Mouse (Mus musculus) kidney, embryonic 16.5 days (tissue): ENCODE measurements at regions not wholly inside any gene's neighbourhood (a gene's known extent, or its start where the extent isn't known, plus 50 kb on each side); places are given as distances from the start of the nearest gene placed in this dataset.

Source experiments
- ATAC-seq: fragments of 200-750 bp; cut with Nextera tagmentation; 2 replicates; pipeline ENCODE4 v1.8.0; 2017; ENCODE audit warnings: moderate TSS enrichment; ENCODE audit not compliant: low FRiP score, low TSS enrichment
- H3K27ac ChIP-seq: fragments of 300-500 bp; sonication (generic); 2 replicates; pipeline ENCODE4 v1.5.1; 2014; ENCODE audit warnings: low read length
- H3K27me3 ChIP-seq: fragments of 300-500 bp; sonication (generic); 2 replicates; pipeline ENCODE4 v1.6.1; 2014; ENCODE audit warnings: low read length, control low read depth, mixed read lengths; ENCODE audit not compliant: insufficient read depth
- H3K36me3 ChIP-seq: fragments of 300-500 bp; sonication (generic); 2 replicates; pipeline ENCODE4 v1.6.1; 2014; ENCODE audit warnings: low read length, control low read depth, mixed read lengths; ENCODE audit not compliant: insufficient read depth
- H3K4me1 ChIP-seq: fragments of 300-500 bp; sonication (generic); 2 replicates; pipeline ENCODE4 v1.6.1; 2014; ENCODE audit warnings: low read length, control low read depth, mixed read lengths; ENCODE audit not compliant: insufficient read depth
- H3K4me2 ChIP-seq: fragments of 300-500 bp; sonication (generic); replicated peaks from 2 replicates; pipeline ENCODE4 v1.6.1; 2014; ENCODE audit warnings: low read depth, low read length
- H3K4me3 ChIP-seq: fragments of 300-500 bp; sonication (generic); 2 replicates; pipeline ENCODE4 v1.5.1; 2014; ENCODE audit warnings: mild to moderate bottlenecking, low read length
- H3K9ac ChIP-seq: fragments of 300-500 bp; sonication (generic); replicated peaks from 2 replicates; pipeline ENCODE4 v1.6.1; 2014; ENCODE audit warnings: low read length
- H3K9me3 ChIP-seq: fragments of 300-500 bp; sonication (generic); 2 replicates; pipeline ENCODE4 v1.6.1; 2016; ENCODE audit warnings: low read length, control low read depth
- WGBS: fragments of 180-500 bp; shearing (Covaris S2); extraction: QIAGEN DNeasy Blood & Tissue Kit; methylation state at CpG from one replicate; pipeline ENCODE4 v1.1.7; 2014; 5-methylcytosine and 5-hydroxymethylcytosine counted together

GRCm38 (mm10) chr4:31823574-31824348 lies 140.1 kb upstream of the Map3k7 start:
- Histone ChIP-seq H3K4me2 (peak overlapping the region; percentile 74), H3K9me3 (no peaks in the 10 kb centered on the region), H3K4me3 (peak overlapping the region; percentile 43), H3K4me1 (peaks cover 38% of the 10 kb centered on the region), H3K9ac (peak overlapping the region; percentile 67), H3K27ac (peak overlapping the region; percentile 95), H3K36me3 (no peaks in the 10 kb centered on the region), H3K27me3 (no peaks in the 10 kb centered on the region)
- ATAC-seq, result peak; percentile 83
- 9% methylated on average over 19 of the region's 19 CpGs for WGBS

GRCm38 (mm10) chr4:31824518-31825437 lies 139.1 kb upstream of the Map3k7 start:
- Histone ChIP-seq H3K4me3 (peak overlapping the region; percentile 43), H3K9ac (peak overlapping the region; percentile 67)
- peak; percentile 19; the same call in 1 of the 2 replicates for ATAC-seq

DNA sequence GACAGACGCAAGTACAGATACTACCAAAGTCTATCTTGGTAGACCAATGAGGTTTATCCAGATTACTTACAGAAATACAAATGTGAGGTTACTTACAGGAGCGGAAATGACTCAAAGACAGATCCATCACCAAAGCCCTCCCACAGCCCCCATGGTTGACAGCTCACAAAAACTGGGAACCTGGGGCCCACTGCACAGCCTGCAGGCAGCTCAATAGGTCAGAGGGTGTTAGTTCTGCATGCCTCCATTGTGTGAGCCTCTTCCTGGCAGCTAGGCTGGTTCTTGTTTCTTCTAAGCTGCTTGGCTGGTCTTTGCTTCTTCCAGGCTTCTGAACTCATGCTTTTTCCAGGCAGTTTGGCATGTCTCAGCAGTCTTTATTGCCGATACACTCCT lies 138.5 kb upstream of the Map3k7 start:
- Histone ChIP-seq H3K27ac (peak overlapping the region; percentile 95), H3K9ac (no peak overlapping the region), H3K9me3 (no peaks in the 10 kb centered on the region), H3K4me3 (no peak overlapping the region), H3K27me3 (no peaks in the 10 kb centered on the region), H3K4me1 (peaks cover 42% of the 10 kb centered on the region), H3K4me2 (peak overlapping the region; percentile 74), H3K36me3 (no peaks in the 10 kb centered on the region)
- 0 out of 2 replicates have a peak, but pooled peaks have one; percentile 30 for ATAC-seq
- 31% methylated on average over 3 of the region's 3 CpGs for WGBS

More at GRCm38 (mm10) chr4:31824518-31825437, 139.1 kb upstream of the Map3k7 start:
- Histone ChIP-seq H3K27me3 (no peaks in the 10 kb centered on the region), H3K9me3 (no peaks in the 10 kb centered on the region), H3K36me3 (no peaks in the 10 kb centered on the region), H3K4me2 (peak overlapping the region; percentile 74), H3K4me1 (peaks cover 39% of the 10 kb centered on the region), H3K27ac (peak overlapping the region; percentile 95)
- 20% methylated on average over 14 of the region's 14 CpGs for WGBS

DNA sequence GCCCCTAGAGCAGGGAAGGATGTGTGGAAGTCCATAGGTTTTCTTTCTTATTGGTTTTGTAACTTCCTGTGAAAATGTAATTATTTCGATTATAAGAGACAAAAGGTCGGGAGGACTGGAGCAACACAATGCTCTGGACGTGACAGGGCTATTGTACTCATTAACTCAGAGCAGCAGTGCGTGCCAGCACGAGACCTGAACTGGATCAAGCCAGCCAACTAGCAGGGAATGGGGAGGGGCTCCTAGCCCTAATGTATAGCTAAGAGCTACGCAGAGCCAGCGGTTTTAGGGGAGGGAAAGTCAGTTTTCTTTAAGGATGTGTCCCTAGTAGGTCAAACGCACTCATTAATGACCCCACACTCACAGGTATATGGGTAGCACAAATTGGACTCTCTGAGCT lies 137.2 kb upstream of the Map3k7 start:
- peak overlapping the region; percentile 95 for H3K27ac ChIP-seq
- no peaks in the 10 kb centered on the region for H3K9me3 ChIP-seq
- no peak overlapping the region for H3K4me3 ChIP-seq
- H3K9ac ChIP-seq, result no peak overlapping the region
- peak; percentile 71 for ATAC-seq
- H3K4me1 ChIP-seq, result peaks cover 44% of the 10 kb centered on the region
- no peaks in the 10 kb centered on the region for H3K27me3 ChIP-seq
- H3K36me3 ChIP-seq, result no peaks in the 10 kb centered on the region
- H3K4me2 ChIP-seq, result peak overlapping the region; percentile 26; the same call in 1 of the 2 replicates
- 58% methylated on average over 8 of the region's 8 CpGs for WGBS

- Histone ChIP-seq H3K9ac (no peak overlapping the region), H3K4me3 (no peak overlapping the region), H3K4me1 (peaks cover 44% of the 10 kb centered on the region), H3K9me3 (no peaks in the 10 kb centered on the region), H3K36me3 (no peaks in the 10 kb centered on the region), H3K4me2 (no peak overlapping the region), H3K27me3 (no peaks in the 10 kb centered on the region), H3K27ac (peak overlapping the region; percentile 41; the same call in 1 of the 2 replicates)
- WGBS, result 65% methylated on average over 7 of the region's 7 CpGs
- ATAC-seq, result no peak
Measured at GRCm38 (mm10) chr4:31827266-31827665, 136.6 kb upstream of the Map3k7 start.

GRCm38 (mm10) chr4:31830241-31830640 lies 133.7 kb upstream of the Map3k7 start:
- ATAC-seq, result no peak
- Histone ChIP-seq H3K4me1 (peaks cover 38% of the 10 kb centered on the region), H3K4me2 (no peak overlapping the region), H3K27ac (peak overlapping the region; percentile 28), H3K27me3 (no peaks in the 10 kb centered on the region), H3K9ac (no peak overlapping the region), H3K36me3 (no peaks in the 10 kb centered on the region), H3K9me3 (no peaks in the 10 kb centered on the region), H3K4me3 (no peak overlapping the region)
- WGBS, result 14% methylated on average over 11 of the region's 11 CpGs

DNA sequence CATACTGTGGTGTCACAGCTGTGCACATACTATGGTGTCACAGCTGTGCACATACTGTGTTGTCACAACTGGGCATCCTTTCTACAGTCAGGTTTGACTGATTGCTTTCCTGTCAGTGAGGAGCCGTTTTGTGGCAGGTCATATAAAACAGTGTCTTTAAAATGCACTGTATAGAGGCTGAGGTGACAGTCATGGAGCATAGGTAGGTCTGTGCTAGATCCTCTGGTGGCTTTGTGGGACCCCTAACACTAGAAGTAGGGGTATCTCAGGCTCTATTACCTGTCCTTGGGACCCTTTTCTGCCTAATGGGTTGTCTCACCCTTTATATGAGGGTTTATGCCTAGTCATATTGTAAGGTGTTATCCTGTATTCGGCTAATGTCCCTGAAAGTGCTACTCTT lies 132.4 kb upstream of the Map3k7 start:
- Histone ChIP-seq H3K9me3 (no peaks in the 10 kb centered on the region), H3K36me3 (no peaks in the 10 kb centered on the region), H3K27ac (peak overlapping the region; percentile 47; the same call in 1 of the 2 replicates), H3K4me3 (no peak overlapping the region), H3K4me2 (no peak overlapping the region), H3K27me3 (no peaks in the 10 kb centered on the region), H3K9ac (no peak overlapping the region), H3K4me1 (peaks cover 36% of the 10 kb centered on the region)
- no peak for ATAC-seq
- 70% methylated on average over 2 of the region's 2 CpGs for WGBS

DNA sequence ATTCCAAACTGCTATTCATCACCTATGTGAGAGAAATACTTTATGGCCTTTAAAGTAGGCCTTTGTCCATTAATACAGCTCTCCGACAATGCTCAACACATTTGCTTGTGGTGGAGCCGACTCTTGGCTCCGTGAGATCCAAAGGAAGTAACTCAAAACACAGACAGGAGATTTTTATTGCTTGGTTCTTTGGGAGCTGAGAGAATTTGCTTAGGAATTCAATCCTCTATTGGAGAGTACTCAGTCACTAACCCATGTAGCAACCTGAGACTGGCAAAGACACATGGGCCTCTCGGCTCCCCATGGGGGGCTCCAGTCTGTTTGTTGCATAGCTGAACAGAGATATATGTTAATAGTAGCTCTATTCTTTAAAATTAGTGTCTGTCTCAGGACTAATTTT lies 130.1 kb upstream of the Map3k7 start:
- H3K36me3 ChIP-seq, result no peaks in the 10 kb centered on the region
- H3K9ac ChIP-seq, result no peak overlapping the region
- WGBS, result 24% methylated on average over 4 of the region's 4 CpGs
- H3K27ac ChIP-seq, result peak overlapping the region; percentile 39
- no peaks in the 10 kb centered on the region for H3K9me3 ChIP-seq
- no peaks in the 10 kb centered on the region for H3K27me3 ChIP-seq
- no peak for ATAC-seq
- no peak overlapping the region for H3K4me2 ChIP-seq
- peaks cover 51% of the 10 kb centered on the region for H3K4me1 ChIP-seq
- H3K4me3 ChIP-seq, result no peak overlapping the region

- no peak overlapping the region for H3K9ac ChIP-seq
- no peak overlapping the region; the same call in 1 of the 2 replicates for H3K4me2 ChIP-seq
- H3K9me3 ChIP-seq, result no peaks in the 10 kb centered on the region
- H3K4me3 ChIP-seq, result no peak overlapping the region
- peak overlapping the region; percentile 73; the same call in 1 of the 2 replicates for H3K27ac ChIP-seq
- H3K27me3 ChIP-seq, result no peaks in the 10 kb centered on the region
- ATAC-seq, result peak; percentile 61
- WGBS, result 18% methylated on average over 5 of the region's 5 CpGs
- H3K4me1 ChIP-seq, result peaks cover 52% of the 10 kb centered on the region
- no peaks in the 10 kb centered on the region for H3K36me3 ChIP-seq
Measured at GRCm38 (mm10) chr4:31835051-31835450, 128.8 kb upstream of the Map3k7 start.
